Mouse (Mus musculus): ENCODE data around the gene Lrpap1. TPM values are rescaled to one million over a fixed set of nuclear protein-coding genes. Genes with fewer than 3 reads are reported as not detected.

Gene Lrpap1
- polyA plus RNA-seq, 1 experiment from 2014 or later: 271 TPM

GRCm38 (mm10) chr5:35042431-35043109 is 63.0 kb downstream of the Lrpap1 start:
- ATAC-seq (ENCODE audit: low FRiP score, low TSS enrichment): peak; percentile 12; the same call in 1 of the 2 replicates
- no peak overlapping the region for H3K27ac ChIP-seq (ENCODE audit: low read length)

More at GRCm38 (mm10) chr5:35042431-35043109, 63.0 kb downstream of the Lrpap1 start:
- Histone ChIP-seq H3K4me3 (ENCODE audit: low read length) (no peak overlapping the region), H3K4me1 (ENCODE audit: insufficient read depth, low read length) (0 out of 2 replicates have a peak, but pooled peaks cover 14% of the 10 kb centered on the region), H3K9ac (replicated peaks; ENCODE audit: low read length) (no peak overlapping the region), H3K27me3 (ENCODE audit: insufficient read depth, low read length) (no peaks in the 10 kb centered on the region), H3K36me3 (ENCODE audit: insufficient read depth, low read length) (no peaks in the 10 kb centered on the region), H3K4me2 (replicated peaks; ENCODE audit: low read depth, low read length) (no peak overlapping the region), H3K9me3 (ENCODE audit: low read length) (no peaks in the 10 kb centered on the region)
- WGBS: 53% methylated on average over 10 of the region's 10 CpGs

Other genes with a start within 250 kb of the Lrpap1 start
- gene Msantd1, start 197.8 kb downstream of the Lrpap1 start, polyA plus RNA-seq (2015; fragmentation: Nextera tagmentation; extraction: Ambion mirVana): 0.27 and 0.95 TPM in 2 replicates
- 32.4 and 34.7 TPM in 2 replicates for gene Rgs12, start 156.3 kb downstream of the Lrpap1 start, polyA plus RNA-seq (2015; fragmentation: Nextera tagmentation; extraction: Ambion mirVana)
- gene Hgfac, start 64.3 kb downstream of the Lrpap1 start, polyA plus RNA-seq (2015; fragmentation: Nextera tagmentation; extraction: Ambion mirVana): 2.6 and 4.8 TPM in 2 replicates
- gene Dok7, start 49.0 kb downstream of the Lrpap1 start, polyA plus RNA-seq (2015; fragmentation: Nextera tagmentation; extraction: Ambion mirVana): 1.0 and 1.3 TPM in 2 replicates
- gene Adra2c, start 172.6 kb upstream of the Lrpap1 start, polyA plus RNA-seq (2015; fragmentation: Nextera tagmentation; extraction: Ambion mirVana): 0.15 and 0.16 TPM in 2 replicates

All from kidney, embryonic 16.5 days (tissue).